Mouse (Mus musculus) heart, postnatal 0 days (tissue): ENCODE measurements around the gene Tldc1. TPM values are rescaled to one million over a fixed set of nuclear protein-coding genes. Genes with fewer than 3 reads are reported as not detected.

Source experiments
- ATAC-seq: fragments of 200-750 bp; cut with Nextera tagmentation; 2 replicates; pipeline ENCODE4 v1.8.0; 2017; ENCODE audit warnings: low read depth, moderate number of reproducible peaks, moderate library complexity; ENCODE audit not compliant: insufficient read depth
- DNase-seq: peaks from one replicate; pipeline ENCODE4 v3.0.0-alpha.2; 2016; ENCODE audit warnings: low spot score
- H3K27ac ChIP-seq: fragments of 300-500 bp; sonication (generic); 2 replicates; pipeline ENCODE4 v1.5.1; 2014; ENCODE audit warnings: low read depth, mild to moderate bottlenecking
- H3K27me3 ChIP-seq: fragments of 300-500 bp; sonication (generic); 2 replicates; pipeline ENCODE4 v1.6.1; 2014; ENCODE audit warnings: low read length, mixed read lengths; ENCODE audit not compliant: control insufficient read depth, insufficient read depth
- H3K36me3 ChIP-seq: fragments of 300-500 bp; sonication (generic); replicated peaks from 2 replicates; pipeline ENCODE4 v1.6.1; 2014; ENCODE audit warnings: low read length, mixed read lengths; ENCODE audit not compliant: control insufficient read depth, insufficient read depth
- H3K4me1 ChIP-seq: fragments of 300-500 bp; sonication (generic); 2 replicates; pipeline ENCODE4 v1.6.1; 2014; ENCODE audit warnings: antibody characterized with exemption; ENCODE audit not compliant: control insufficient read depth, insufficient read depth
- H3K4me2 ChIP-seq: fragments of 300-500 bp; sonication (generic); 2 replicates; pipeline ENCODE4 v1.6.1; 2014; ENCODE audit warnings: low read depth, mild to moderate bottlenecking, low read length, moderate library complexity
- H3K4me3 ChIP-seq: fragments of 300-500 bp; sonication (generic); 2 replicates; pipeline ENCODE4 v1.5.1; 2014; ENCODE audit warnings: low read depth, low read length
- H3K9ac ChIP-seq: fragments of 300-500 bp; sonication (generic); replicated peaks from 2 replicates; pipeline ENCODE4 v1.6.1; 2014; ENCODE audit warnings: low read depth, low read length, mixed read lengths
- H3K9me3 ChIP-seq: fragments of 300-500 bp; sonication (generic); replicated peaks from 2 replicates; pipeline ENCODE4 v1.6.1; 2016; ENCODE audit warnings: low read length; ENCODE audit not compliant: control insufficient read depth
- CTCF ChIP-seq: IDR thresholded peaks from 2 replicates; pipeline ENCODE4 v1.5.1; 2016; ENCODE audit warnings: antibody characterized with exemption, control low read depth, low read depth
- EP300 ChIP-seq: IDR thresholded peaks from 2 replicates; pipeline ENCODE4 v1.6.1; 2016; ENCODE audit warnings: antibody characterized with exemption, low read depth
- WGBS: fragments of 180-500 bp; shearing (Covaris S2); extraction: QIAGEN DNeasy Blood & Tissue Kit; methylation state at CpG from one replicate; pipeline ENCODE4 v1.1.7; 2014; 5-methylcytosine and 5-hydroxymethylcytosine counted together
- polyA plus RNA-seq: library from polyadenylated mRNA; unstranded; fragments of >200 nt; fragmentation: Nextera tagmentation; extraction: Ambion mirVana; gene quantifications from 2 replicates; pipeline ENCODE4 v1.2.1, GENCODE M21; 2015
- total RNA-seq: library from RNA; depleted of rRNA; stranded (reverse); fragments of >200 nt; gene quantifications from 2 replicates; pipeline ENCODE4 v1.2.3, GENCODE M21; 2014; ENCODE audit warnings: low replicate concordance

The Tldc1 gene
- total and polyA plus RNA-seq, 2 experiments from 2014 or later: 12.1 to 28.6 TPM

- TF ChIP-seq CTCF (no peak), EP300 (no peak)
- Histone ChIP-seq H3K36me3 (peaks cover 64% of the 10 kb centered on the region), H3K4me1 (no peaks in the 10 kb centered on the region), H3K4me2 (no peak overlapping the region), H3K9ac (no peak overlapping the region), H3K27me3 (no peaks in the 10 kb centered on the region), H3K9me3 (no peaks in the 10 kb centered on the region), H3K4me3 (no peak overlapping the region), H3K27ac (no peak overlapping the region)
- WGBS: 72% methylated on average over 22 of the region's 22 CpGs
- DNase-seq (no peak), ATAC-seq (no peak)
Measured at GRCm38 (mm10) chr8:119765761-119766444, 12.3 kb downstream of the Tldc1 start.

- ATAC-seq (no peak), DNase-seq (no peak)
- Histone ChIP-seq H3K27me3 (no peaks in the 10 kb centered on the region), H3K4me2 (no peak overlapping the region), H3K9ac (no peak overlapping the region), H3K27ac (no peak overlapping the region), H3K4me3 (no peak overlapping the region), H3K4me1 (no peaks in the 10 kb centered on the region), H3K36me3 (peaks cover 67% of the 10 kb centered on the region), H3K9me3 (no peaks in the 10 kb centered on the region)
- no peak for TF ChIP-seq EP300
- TF ChIP-seq CTCF: no peak
- WGBS: 87% methylated on average over 10 of the region's 10 CpGs
Measured at GRCm38 (mm10) chr8:119765311-119765710, 12.9 kb downstream of the Tldc1 start.

DNA sequence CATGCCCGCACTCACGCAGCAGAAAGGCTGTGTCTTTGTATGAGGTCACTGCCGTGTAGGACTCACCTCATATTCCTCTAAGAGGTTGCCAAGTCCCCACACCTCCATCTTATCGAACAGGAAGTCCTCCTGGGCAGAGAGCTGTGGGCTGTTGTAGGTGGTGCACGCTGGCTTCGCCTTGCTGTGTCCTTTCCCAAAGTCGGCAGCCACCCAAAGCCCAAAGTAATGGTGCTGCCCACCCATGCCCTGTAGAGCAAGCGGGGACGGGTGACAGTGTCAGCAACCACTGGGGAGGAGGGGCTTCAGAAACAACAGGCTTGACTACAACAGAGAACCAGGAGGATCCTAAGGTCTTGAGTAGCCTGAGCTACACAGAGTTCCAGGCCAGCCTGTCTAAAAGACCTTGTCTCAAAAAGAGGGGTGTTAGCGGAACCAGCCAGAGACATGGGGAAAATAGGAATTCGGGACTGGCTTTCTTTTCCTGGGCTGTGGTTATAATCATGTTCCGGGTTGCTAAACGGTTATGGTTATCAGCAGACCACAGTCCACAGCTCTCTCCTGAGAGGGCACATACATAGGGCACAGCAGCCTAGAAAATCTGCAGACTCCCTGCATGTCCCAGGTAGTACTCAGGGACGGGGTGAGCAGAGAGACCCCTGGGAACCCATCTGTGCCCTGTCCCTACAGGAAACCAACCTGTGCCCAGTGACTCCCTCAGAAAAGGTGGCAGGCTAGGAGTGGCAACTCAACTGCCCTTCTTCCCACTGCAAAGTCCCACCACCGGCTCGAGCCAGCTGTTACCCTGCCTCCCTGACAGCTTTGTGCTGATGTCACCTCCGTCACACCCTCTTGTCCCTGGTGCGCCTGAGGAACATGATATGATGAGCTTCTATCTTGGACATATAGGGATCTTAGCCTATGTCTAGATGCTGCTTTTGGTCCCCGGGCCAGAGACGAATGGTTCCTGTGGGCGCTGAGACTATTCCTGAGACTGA lies 15.7 kb downstream of the Tldc1 start:
- ATAC-seq (no peak), DNase-seq (no peak)
- no peak overlapping the region for H3K9ac ChIP-seq
- H3K4me1 ChIP-seq: no peaks in the 10 kb centered on the region
- WGBS: 82% methylated on average over 21 of the region's 21 CpGs
- H3K9me3 ChIP-seq: no peaks in the 10 kb centered on the region
- H3K27ac ChIP-seq: no peak overlapping the region
- TF ChIP-seq CTCF (no peak), EP300 (no peak)
- no peak overlapping the region for H3K4me2 ChIP-seq
- H3K4me3 ChIP-seq: no peak overlapping the region
- no peaks in the 10 kb centered on the region for H3K27me3 ChIP-seq
- H3K36me3 ChIP-seq: peaks cover 55% of the 10 kb centered on the region

DNA sequence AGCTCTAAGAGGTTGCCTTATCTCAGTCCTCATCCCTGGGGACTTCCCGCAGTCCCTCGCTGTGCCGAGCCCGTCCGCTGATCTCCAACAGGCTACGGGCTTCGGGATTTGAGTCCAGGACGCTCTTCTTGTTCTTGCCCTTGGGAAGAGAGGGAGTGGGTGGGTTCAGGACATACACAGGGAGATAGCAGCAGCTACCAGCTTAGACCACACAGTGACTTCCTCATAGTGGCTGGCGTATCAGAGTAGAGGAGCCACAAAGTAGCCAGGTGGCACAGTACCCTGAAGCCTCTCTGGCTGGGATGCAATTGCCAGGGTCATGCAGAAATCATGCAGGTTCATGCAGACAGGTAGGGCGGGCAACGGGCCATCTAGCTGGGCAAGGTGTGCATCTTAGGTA lies 16.5 kb downstream of the Tldc1 start:
- DNase-seq: no peak
- Histone ChIP-seq H3K4me1 (peaks cover 3% of the 10 kb centered on the region; the same call in 1 of the 2 replicates), H3K4me3 (no peak overlapping the region), H3K27ac (no peak overlapping the region), H3K9ac (no peak overlapping the region), H3K27me3 (no peaks in the 10 kb centered on the region), H3K36me3 (peaks cover 47% of the 10 kb centered on the region), H3K4me2 (no peak overlapping the region), H3K9me3 (no peaks in the 10 kb centered on the region)
- no peak for ATAC-seq
- TF ChIP-seq CTCF: no peak
- no peak for TF ChIP-seq EP300
- 78% methylated on average over 11 of the region's 11 CpGs for WGBS

GRCm38 (mm10) chr8:119756538-119756937 lies 21.7 kb downstream of the Tldc1 start:
- Histone ChIP-seq H3K36me3 (peaks cover 16% of the 10 kb centered on the region), H3K4me3 (no peak overlapping the region), H3K27me3 (no peaks in the 10 kb centered on the region), H3K27ac (no peak overlapping the region), H3K4me2 (no peak overlapping the region), H3K9me3 (no peaks in the 10 kb centered on the region), H3K4me1 (peaks cover 17% of the 10 kb centered on the region), H3K9ac (no peak overlapping the region)
- WGBS: 21% methylated on average over 5 of the region's 5 CpGs
- TF ChIP-seq EP300: no peak
- no peak for TF ChIP-seq CTCF
- peak; percentile 37; the same call in 1 of the 2 replicates for ATAC-seq
- DNase-seq: peak; percentile 29
